Mouse (Mus musculus) heart, embryonic 16.5 days (tissue): ENCODE data around the gene B4galt7. TPM values are rescaled to one million over a fixed set of nuclear protein-coding genes. Genes with fewer than 3 reads are reported as not detected.
"Not testable (repeated sequence)": the region's sequence is repeated elsewhere in the genome, so short reads cannot be mapped to it uniquely, and the experiment has no call there.

Source experiments
- ATAC-seq: fragments of 200-750 bp; cut with Nextera tagmentation; replicated peaks from 2 replicates; pipeline ENCODE4 v1.8.0; 2017; ENCODE audit warnings: moderate number of reproducible peaks; ENCODE audit not compliant: insufficient read depth, low FRiP score; ENCODE audit errors: extremely low read depth
- H3K27ac ChIP-seq: fragments of 300-500 bp; sonication (generic); 2 replicates; pipeline ENCODE4 v1.5.1; 2014; ENCODE audit warnings: mild to moderate bottlenecking, low read length, control low read depth, moderate library complexity
- H3K27me3 ChIP-seq: fragments of 300-500 bp; sonication (generic); 2 replicates; pipeline ENCODE4 v1.6.1; 2014; ENCODE audit warnings: low read length, mixed read lengths; ENCODE audit not compliant: control insufficient read depth, insufficient read depth
- H3K36me3 ChIP-seq: fragments of 300-500 bp; sonication (generic); 2 replicates; pipeline ENCODE4 v1.6.1; 2014; ENCODE audit not compliant: control insufficient read depth, insufficient read depth
- H3K4me1 ChIP-seq: fragments of 300-500 bp; sonication (generic); 2 replicates; pipeline ENCODE4 v1.6.1; 2014; ENCODE audit warnings: low read length, mixed read lengths; ENCODE audit not compliant: control insufficient read depth, insufficient read depth
- H3K4me2 ChIP-seq: fragments of 300-500 bp; sonication (generic); 2 replicates; pipeline ENCODE4 v1.6.1; 2014; ENCODE audit warnings: low read depth, mild to moderate bottlenecking, control low read depth, low read length
- H3K4me3 ChIP-seq: fragments of 300-500 bp; sonication (generic); 2 replicates; pipeline ENCODE4 v1.5.1; 2014; ENCODE audit warnings: mild to moderate bottlenecking, control low read depth, low read length
- H3K9ac ChIP-seq: fragments of 300-500 bp; sonication (generic); 2 replicates; pipeline ENCODE4 v1.6.1; 2014; ENCODE audit warnings: low read length, control low read depth
- H3K9me3 ChIP-seq: fragments of 300-500 bp; sonication (generic); replicated peaks from 2 replicates; pipeline ENCODE4 v1.6.1; 2016; ENCODE audit warnings: low read length; ENCODE audit not compliant: control insufficient read depth
- WGBS: fragments of 180-500 bp; shearing (Covaris S2); extraction: QIAGEN DNeasy Blood & Tissue Kit; methylation state at CpG from one replicate; pipeline ENCODE4 v1.1.7; 2014; 5-methylcytosine and 5-hydroxymethylcytosine counted together
- polyA plus RNA-seq: library from polyadenylated mRNA; unstranded; fragments of >200 nt; fragmentation: Nextera tagmentation; extraction: Ambion mirVana; gene quantifications from 2 replicates; pipeline ENCODE4 v1.2.1, GENCODE M21; 2015

Gene B4galt7
- polyA plus RNA-seq, 1 experiment from 2014 or later, result 18.9 TPM

DNA sequence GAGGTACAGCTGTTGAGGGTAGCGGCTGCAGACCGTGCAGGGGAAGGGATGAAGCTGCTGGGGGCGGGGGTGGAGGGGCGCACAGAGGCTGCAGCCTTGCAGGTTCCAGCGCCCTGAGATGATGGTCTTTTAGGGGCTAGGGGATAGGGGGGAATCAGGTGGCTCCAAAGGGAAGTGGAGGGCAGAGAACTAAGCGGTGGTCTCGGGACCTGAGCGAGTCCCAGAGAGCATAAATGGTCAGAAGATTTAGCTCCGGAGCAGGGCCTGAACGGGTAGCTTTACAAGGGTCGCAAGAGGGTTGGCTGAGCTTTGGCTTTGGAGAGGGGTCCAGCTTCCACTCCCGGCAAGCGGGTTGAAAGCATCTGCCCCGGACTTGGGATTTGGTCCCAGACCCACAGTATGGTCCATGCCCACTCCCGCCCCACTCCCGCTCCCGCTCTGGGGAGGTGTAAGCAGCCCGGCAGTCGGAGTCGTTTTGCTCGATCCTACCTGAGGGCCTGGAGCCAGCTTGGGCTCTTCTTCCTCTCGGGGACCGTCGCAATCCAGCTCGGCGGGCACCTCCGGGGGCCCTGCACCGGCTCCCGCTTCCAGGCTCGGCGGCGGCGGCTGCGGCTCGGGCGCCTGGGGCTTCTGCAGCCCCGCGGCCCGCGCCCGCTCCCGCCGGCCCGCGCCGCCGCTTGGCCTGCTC is 29.3 kb upstream of the B4galt7 start:
- no peaks in the 10 kb centered on the region for H3K27me3 ChIP-seq
- H3K9me3 ChIP-seq, result no peaks in the 10 kb centered on the region
- H3K4me2 ChIP-seq, result peak overlapping the region; percentile 99
- under 1% methylated on average over 42 of the region's 47 CpGs for WGBS
- peak overlapping the region; percentile 77 for H3K4me3 ChIP-seq
- H3K36me3 ChIP-seq, result no peaks in the 10 kb centered on the region; the same call in 1 of the 2 replicates
- peak overlapping the region; percentile 91 for H3K9ac ChIP-seq
- peak; percentile 77 for ATAC-seq
- H3K4me1 ChIP-seq, result peaks cover 16% of the 10 kb centered on the region
- peak overlapping the region; percentile 73 for H3K27ac ChIP-seq

DNA sequence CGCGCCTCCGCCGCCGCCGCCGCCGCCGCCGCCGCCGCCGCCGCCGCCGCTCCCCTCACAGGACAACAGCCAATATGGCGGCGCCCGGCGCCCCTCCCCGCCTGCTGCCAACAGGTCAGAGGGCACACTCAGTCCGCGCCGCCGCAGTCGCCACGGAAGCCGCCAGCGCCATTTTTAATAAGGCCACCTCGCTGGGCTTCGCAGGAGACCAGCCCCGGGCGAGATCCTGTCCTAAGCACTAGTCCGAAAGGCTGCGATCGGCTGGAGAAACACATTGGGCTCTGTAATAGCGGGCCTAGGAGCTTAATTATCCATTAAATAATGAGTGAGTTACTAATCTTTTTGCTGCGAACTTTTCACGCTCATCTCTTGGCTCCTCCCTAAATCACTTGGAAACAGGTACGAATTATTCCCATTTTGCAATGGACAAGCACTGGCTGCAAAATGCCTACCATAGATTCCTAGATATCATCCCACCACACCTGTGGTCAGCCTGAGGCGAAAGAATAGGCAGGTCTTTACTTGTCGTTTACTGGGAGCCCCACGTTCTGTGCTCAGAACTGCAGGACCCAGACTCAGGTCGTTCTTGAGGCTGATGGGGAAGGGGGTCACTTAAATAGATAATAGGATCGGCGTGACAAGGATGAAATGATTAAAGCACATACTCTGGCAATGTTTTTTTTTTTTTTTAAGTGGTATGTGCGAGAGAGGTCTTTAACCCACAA is 28.5 kb upstream of the B4galt7 start, which contains the start of gene Fam193b:
TSS of gene Fam193b (minus strand) at position 94 of the 725 bp plus-strand sequence.
- Histone ChIP-seq H3K27me3 (no peaks in the 10 kb centered on the region), H3K9ac (peak within 1 kb of the TSS; percentile 91), H3K36me3 (no peaks in the 10 kb centered on the region), H3K4me1 (peaks cover 16% of the 10 kb centered on the region), H3K4me3 (peak within 1 kb of the TSS; percentile 77), H3K27ac (peak within 1 kb of the TSS; percentile 73), H3K4me2 (peak within 1 kb of the TSS; percentile 99), H3K9me3 (no peaks in the 10 kb centered on the region)
- ATAC-seq, result peak; percentile 95
- 2% methylated on average over 33 of the region's 47 CpGs for WGBS

- peak overlapping the region; percentile 18; the same call in 1 of the 2 replicates for H3K4me2 ChIP-seq
- no peaks in the 10 kb centered on the region for H3K27me3 ChIP-seq
- no peak overlapping the region for H3K4me3 ChIP-seq
- 82% methylated on average over 2 of the region's 2 CpGs for WGBS
- H3K4me1 ChIP-seq, result peaks cover 16% of the 10 kb centered on the region
- H3K9me3 ChIP-seq, result no peaks in the 10 kb centered on the region
- no peaks in the 10 kb centered on the region for H3K36me3 ChIP-seq
- H3K9ac ChIP-seq, result no peak overlapping the region
- no peak overlapping the region for H3K27ac ChIP-seq
- ATAC-seq, result no peak
These were observed 27.7 kb upstream of the B4galt7 start for GRCm38 (mm10) chr13:55571977-55572376.

GRCm38 (mm10) chr13:55573432-55573831 is 26.3 kb upstream of the B4galt7 start, which contains the start of gene Tmed9:
Gene Tmed9 (plus strand): TSS chr13:55573732.
- Histone ChIP-seq H3K27me3 (no peaks in the 10 kb centered on the region), H3K36me3 (no peaks in the 10 kb centered on the region), H3K27ac (no peak within 1 kb of the TSS), H3K9me3 (no peaks in the 10 kb centered on the region; the same call in 1 of the 2 replicates), H3K4me3 (no peak within 1 kb of the TSS), H3K4me2 (no peak within 1 kb of the TSS), H3K4me1 (peaks cover 16% of the 10 kb centered on the region), H3K9ac (no peak within 1 kb of the TSS)
- WGBS, result 94% methylated on average over 2 of the region's 2 CpGs
- no peak for ATAC-seq

GRCm38 (mm10) chr13:55574321-55574720 is 25.4 kb upstream of the B4galt7 start:
- Histone ChIP-seq H3K9ac (no peak overlapping the region), H3K36me3 (no peaks in the 10 kb centered on the region), H3K9me3 (peaks cover 3% of the 10 kb centered on the region; the same call in 1 of the 2 replicates), H3K4me1 (peaks cover 11% of the 10 kb centered on the region), H3K27ac (no peak overlapping the region), H3K4me3 (no peak overlapping the region), H3K4me2 (no peak overlapping the region), H3K27me3 (no peaks in the 10 kb centered on the region)
- ATAC-seq, result no peak
- WGBS, result 72% methylated on average over 5 of the region's 5 CpGs

DNA sequence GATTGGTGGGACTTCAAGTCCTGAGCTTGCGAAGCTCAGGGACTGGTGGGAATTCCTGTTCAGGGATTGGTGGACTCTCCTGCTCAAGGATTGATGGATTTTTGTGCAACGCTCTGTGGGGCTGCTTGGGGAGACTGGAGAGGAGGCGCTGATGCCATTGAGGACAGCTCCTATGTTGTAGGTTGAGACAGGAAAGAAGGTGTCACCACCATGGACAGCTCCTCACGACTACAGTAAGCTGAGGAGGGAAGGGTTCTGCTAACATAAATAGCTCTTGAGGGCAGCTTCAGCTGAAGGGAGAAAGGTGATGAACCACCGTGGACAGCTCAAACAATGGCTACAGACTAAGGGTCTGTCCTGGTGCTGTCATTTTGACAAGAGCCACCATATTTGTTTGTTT is 23.8 kb upstream of the B4galt7 start:
- H3K4me2 ChIP-seq, result no peak overlapping the region
- H3K27ac ChIP-seq, result no peak overlapping the region
- peaks cover 3% of the 10 kb centered on the region; the same call in 1 of the 2 replicates for H3K9me3 ChIP-seq
- no peak overlapping the region for H3K4me3 ChIP-seq
- 59% methylated on average over 5 of the region's 5 CpGs for WGBS
- ATAC-seq, result no peak
- peaks cover 4% of the 10 kb centered on the region for H3K4me1 ChIP-seq
- H3K36me3 ChIP-seq, result no peaks in the 10 kb centered on the region
- H3K9ac ChIP-seq, result no peak overlapping the region
- H3K27me3 ChIP-seq, result no peaks in the 10 kb centered on the region

GRCm38 (mm10) chr13:55576872-55577271 is 22.8 kb upstream of the B4galt7 start:
- not testable (repeated sequence) for H3K36me3 ChIP-seq, H3K4me2 ChIP-seq, H3K4me3 ChIP-seq, H3K9me3 ChIP-seq, H3K9ac ChIP-seq, H3K27me3 ChIP-seq, H3K4me1 ChIP-seq, ATAC-seq, H3K27ac ChIP-seq
- WGBS, result 83% methylated on average over 7 of the region's 7 CpGs

DNA sequence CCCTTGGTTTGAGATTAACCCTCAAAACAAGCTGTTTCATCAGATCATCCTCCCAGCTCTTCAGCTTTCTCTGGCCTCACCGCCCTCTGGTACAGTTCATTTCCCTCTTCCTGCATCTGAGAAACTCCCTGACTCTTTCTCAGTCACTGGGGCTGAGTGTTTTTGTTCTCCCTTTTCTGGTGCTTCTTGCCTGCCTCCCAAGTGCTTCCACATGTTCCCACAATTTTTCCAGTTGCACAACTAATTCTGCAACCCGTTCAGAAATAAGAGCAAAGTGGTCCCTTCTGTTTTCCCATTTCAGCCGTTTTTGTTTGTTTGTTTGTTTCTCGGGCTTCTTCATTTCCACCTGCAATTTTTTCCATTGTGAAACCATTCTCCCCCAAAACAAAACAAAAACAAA is 21.6 kb upstream of the B4galt7 start:
- 70% methylated on average over 4 of the region's 4 CpGs for WGBS
- Histone ChIP-seq H3K27ac (no peak overlapping the region), H3K9me3 (peaks cover 3% of the 10 kb centered on the region; the same call in 1 of the 2 replicates), H3K4me1 (no peaks in the 10 kb centered on the region), H3K36me3 (no peaks in the 10 kb centered on the region), H3K9ac (no peak overlapping the region), H3K27me3 (no peaks in the 10 kb centered on the region), H3K4me3 (no peak overlapping the region), H3K4me2 (no peak overlapping the region)
- ATAC-seq, result no peak

DNA sequence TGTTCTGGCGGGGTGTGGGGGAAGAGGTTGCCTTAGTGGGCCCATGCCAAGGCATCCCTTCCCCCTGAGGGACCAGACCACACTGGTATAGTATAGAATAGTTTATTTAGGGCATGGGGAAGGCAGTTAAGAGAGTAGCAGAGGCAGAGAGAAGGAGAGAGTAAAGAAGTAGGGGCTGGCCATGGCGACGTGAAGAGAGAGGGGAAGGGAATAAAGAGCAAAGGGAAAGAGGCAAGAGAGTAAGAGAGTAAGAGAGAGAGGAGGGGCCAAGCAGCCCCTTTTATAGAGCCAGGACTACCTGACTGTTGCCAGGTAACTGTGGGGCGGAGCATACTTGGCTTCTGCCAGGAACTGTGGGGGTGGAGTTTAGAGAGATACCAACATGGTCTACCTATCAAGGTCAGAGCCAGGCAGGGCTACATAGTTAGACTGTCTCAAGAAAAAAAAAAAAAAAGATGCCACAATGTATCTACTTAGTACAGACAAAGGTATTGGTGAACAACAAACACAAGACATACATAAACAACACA is 7.7 kb upstream of the B4galt7 start:
- H3K27ac ChIP-seq, result no peak overlapping the region
- WGBS, result 80% methylated on average over 4 of the region's 4 CpGs
- ATAC-seq, result no peak
- H3K9me3 ChIP-seq, result no peaks in the 10 kb centered on the region
- no peak overlapping the region for H3K4me3 ChIP-seq
- no peaks in the 10 kb centered on the region for H3K27me3 ChIP-seq
- no peak overlapping the region for H3K4me2 ChIP-seq
- peaks cover 10% of the 10 kb centered on the region for H3K4me1 ChIP-seq
- peaks cover 17% of the 10 kb centered on the region for H3K36me3 ChIP-seq
- no peak overlapping the region for H3K9ac ChIP-seq
